Mouse (Mus musculus) lung, adult 2 months (tissue): ENCODE measurements at regions not wholly inside any gene's neighbourhood (a gene's known extent, or its start where the extent isn't known, plus 50 kb on each side); places are given as distances from the start of the nearest gene placed in this dataset.

Experiments
- CTCF ChIP-seq: fragments of 200-500 bp; IDR thresholded peaks from 2 replicates; pipeline ENCODE4 v1.5.1; 2011; ENCODE audit warnings: mild to moderate bottlenecking, low read length, control low read depth; ENCODE audit not compliant: insufficient read depth
- POLR2A ChIP-seq: fragments of 200-500 bp; IDR thresholded peaks from 2 replicates; pipeline ENCODE4 v1.6.1; 2011; ENCODE audit warnings: low read depth, mild to moderate bottlenecking, control low read depth, low read length, borderline replicate concordance; ENCODE audit errors: extremely low read depth

DNA sequence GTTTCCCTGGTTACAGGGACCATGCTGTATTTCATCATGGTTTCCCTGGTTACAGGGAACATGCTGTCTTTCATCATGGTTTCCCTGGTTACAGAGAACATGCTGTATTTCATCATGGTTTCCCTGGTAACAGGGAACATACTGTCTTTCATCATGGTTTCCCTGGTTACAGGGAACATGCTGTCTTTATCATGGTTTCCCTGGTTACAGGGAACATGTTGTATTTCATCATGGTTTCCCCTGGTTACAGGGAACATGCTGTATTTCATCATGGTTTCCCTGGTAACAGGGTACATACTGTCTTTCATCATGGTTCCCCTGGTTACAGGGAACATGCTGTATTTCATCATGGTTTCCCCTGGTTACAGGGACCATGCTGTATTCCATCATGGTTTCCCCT lies 1579.5 kb downstream of the 4930444P10Rik start:
- TF ChIP-seq POLR2A (no peak), CTCF (no peak)
